10 mouse cellular contexts compared by ENCODE assay signal in the genomic region with DNA sequence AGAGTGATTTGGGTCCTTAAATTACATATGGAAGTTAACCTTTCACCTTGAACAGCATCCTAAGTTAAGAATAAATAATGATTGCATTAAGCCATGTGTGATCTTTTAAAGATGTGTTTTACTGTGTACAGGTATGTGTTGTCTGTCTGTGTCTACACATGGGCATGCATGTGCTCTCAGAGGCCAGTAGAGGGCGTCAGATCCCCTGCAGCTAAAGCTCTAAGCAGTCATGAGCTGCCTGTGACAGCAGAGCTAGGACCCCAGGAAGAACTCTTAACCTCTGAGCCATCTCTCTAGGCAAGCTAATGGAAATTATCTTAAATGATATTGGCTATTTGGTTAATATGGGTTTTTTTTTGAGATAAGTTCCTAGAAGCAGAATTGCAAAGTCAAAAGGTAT.
DNase-seq lines count a peak whose midpoint lies in the region; ATAC-seq and TF ChIP-seq lines count a peak whose summit lies in the region.
"Had no signal": no experiment of that assay in that cellular context is flagged by ENCODE, and none has a peak within 500 bp of the region (broad histone marks: within the 10 kb centered on the region; RNA-seq: fewer than 3 reads in every experiment).

No protein-coding gene starts in this region.

- no peak overlapping the region for H3K4me3 ChIP-seq in hindbrain, postnatal 0 days (ENCODE audit: low read length)
- no peak overlapping the region for H3K4me3 ChIP-seq in hindbrain, embryonic 13.5 days
- no peak overlapping the region for H3K4me3 ChIP-seq in E14TG2a.4 (replicated peaks; ENCODE audit: low read length)
- H3K4me3 ChIP-seq: heart, embryonic 13.5 days; megakaryocyte, embryonic 14.5 days; neural tube, embryonic 12.5 days had no signal

- peak; percentile 39 for DNase-seq in hindbrain, postnatal 0 days (ENCODE audit: low spot score)
- peak; percentile 32 for DNase-seq in 3T3-L1 (ENCODE audit: low read depth, low spot score)
- peak; percentile 52 for DNase-seq in embryo, embryonic 11 days
- DNase-seq in right cerebral cortex, postnatal 10 days (ENCODE audit: low spot score in 2 of 2): no peak
- DNase-seq in thymus, postnatal 0 days (ENCODE audit: low spot score): no peak

- no peaks in the 10 kb centered on the region for H3K36me3 ChIP-seq in hindbrain, postnatal 0 days (ENCODE audit: insufficient read depth, low read length)
- no peaks in the 10 kb centered on the region for H3K36me3 ChIP-seq in hindbrain, embryonic 13.5 days
- no peaks in the 10 kb centered on the region for H3K36me3 ChIP-seq in E14TG2a.4 (ENCODE audit: insufficient read depth, low read length)
- H3K36me3 ChIP-seq: heart, embryonic 13.5 days; neural tube, embryonic 12.5 days had no signal

- TF ChIP-seq CTCF in hindbrain, postnatal 0 days (IDR thresholded peaks at IDR 0.05; ENCODE audit: low read depth): peak; percentile 51
- peak; percentile 35 for TF ChIP-seq CTCF in E14TG2a.4 (conservative IDR thresholded peaks at IDR 0.05; ENCODE audit: low read length)

- H3K27me3 ChIP-seq in hindbrain, postnatal 0 days (ENCODE audit: insufficient read depth, low read length): no peaks in the 10 kb centered on the region
- no peaks in the 10 kb centered on the region for H3K27me3 ChIP-seq in hindbrain, embryonic 13.5 days
- H3K27me3 ChIP-seq in E14TG2a.4 (ENCODE audit: insufficient read depth, low read length): peaks cover 8% of the 10 kb centered on the region
- H3K27me3 ChIP-seq: neural tube, embryonic 12.5 days had no signal

- no peaks in the 10 kb centered on the region for H3K9me3 ChIP-seq in hindbrain, postnatal 0 days (ENCODE audit: low read length)
- H3K9me3 ChIP-seq in hindbrain, embryonic 13.5 days: no peaks in the 10 kb centered on the region
- H3K9me3 ChIP-seq in E14TG2a.4 (ENCODE audit: low read length): no peaks in the 10 kb centered on the region
- H3K9me3 ChIP-seq: heart, embryonic 13.5 days; megakaryocyte, embryonic 14.5 days; neural tube, embryonic 12.5 days had no signal

- ATAC-seq in hindbrain, postnatal 0 days: no peak
- ATAC-seq in hindbrain, embryonic 13.5 days (ENCODE audit: low FRiP score): no peak

- 9% methylated on average over 1 of the region's 1 CpGs for WGBS in hindbrain, postnatal 0 days
- 21% methylated on average over 1 of the region's 1 CpGs for WGBS in hindbrain, embryonic 13.5 days

- no peaks in the 10 kb centered on the region for H3K4me1 ChIP-seq in hindbrain, postnatal 0 days (ENCODE audit: insufficient read depth, low read length)
- peaks cover 10% of the 10 kb centered on the region for H3K4me1 ChIP-seq in hindbrain, embryonic 13.5 days (replicated peaks)
- H3K4me1 ChIP-seq in E14TG2a.4 (replicated peaks; ENCODE audit: low read depth, low read length): no peaks in the 10 kb centered on the region
- H3K4me1 ChIP-seq: megakaryocyte, embryonic 14.5 days; neural tube, embryonic 12.5 days had no signal

- no peak overlapping the region for H3K4me2 ChIP-seq in hindbrain, postnatal 0 days (ENCODE audit: low read depth, low read length)
- H3K4me2 ChIP-seq in hindbrain, embryonic 13.5 days: no peak overlapping the region
- H3K4me2 ChIP-seq: heart, embryonic 13.5 days; neural tube, embryonic 12.5 days had no signal

- no peak overlapping the region for H3K9ac ChIP-seq in hindbrain, postnatal 0 days (replicated peaks; ENCODE audit: low read length)
- no peak overlapping the region for H3K9ac ChIP-seq in hindbrain, embryonic 13.5 days
- H3K9ac ChIP-seq: heart, embryonic 13.5 days; neural tube, embryonic 12.5 days had no signal

- H3K27ac ChIP-seq in hindbrain, postnatal 0 days: no peak overlapping the region
- no peak overlapping the region for H3K27ac ChIP-seq in hindbrain, embryonic 13.5 days
- H3K27ac ChIP-seq: neural tube, embryonic 12.5 days had no signal

Comparison
In these comparisons a context has a peak if more than half of its experiments do, and no peak if none do; other contexts are left out.
1. DNase-seq: peak in hindbrain, postnatal 0 days (single experiment), 3T3-L1 (single experiment) and embryo, embryonic 11 days (single experiment); none in right cerebral cortex, postnatal 10 days (0 of 2) and thymus, postnatal 0 days (single experiment).